9 mouse cellular contexts compared by ENCODE assay signal in the genomic region with DNA sequence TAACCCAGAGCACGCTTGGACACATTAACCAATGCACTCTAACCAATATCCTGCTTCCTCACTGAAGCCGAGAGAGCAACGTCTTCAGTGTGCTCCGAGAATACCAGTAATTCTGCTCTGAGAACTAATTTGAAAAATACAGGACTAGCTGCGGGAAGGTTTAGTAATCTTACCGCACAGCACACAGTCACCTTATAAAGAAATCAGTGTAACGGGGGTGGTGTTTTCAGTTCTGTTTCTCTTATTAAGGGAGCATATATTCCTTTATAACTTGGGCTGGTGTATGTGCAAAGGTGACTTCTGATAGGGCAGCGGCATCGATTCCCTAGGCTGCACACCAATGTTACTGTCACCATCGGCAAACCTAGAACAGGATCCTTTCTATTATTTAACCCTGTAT. TPM values are rescaled to one million over a fixed set of nuclear protein-coding genes. Genes with fewer than 3 reads are reported as not detected.
DNase-seq lines count a peak whose midpoint lies in the region; ATAC-seq and TF ChIP-seq lines count a peak whose summit lies in the region.
"Had no signal": no experiment of that assay in that cellular context is flagged by ENCODE, and none has a peak within 500 bp of the region (broad histone marks: within the 10 kb centered on the region; RNA-seq: fewer than 3 reads in every experiment).

No protein-coding gene starts in this region.

- peak overlapping the region; percentile 38 for H3K4me2 ChIP-seq in kidney, postnatal 0 days (ENCODE audit: low read length)
- H3K4me2 ChIP-seq in embryonic facial prominence, embryonic 14.5 days (ENCODE audit: low read depth, low read length), result peak overlapping the region; percentile 38
- H3K4me2 ChIP-seq in intestine, embryonic 14.5 days (ENCODE audit: low read length), result peak overlapping the region; percentile 42
- peak overlapping the region; percentile 52 for H3K4me2 ChIP-seq in neural tube, embryonic 13.5 days

- no peak for DNase-seq in kidney, postnatal 0 days (ENCODE audit: low spot score)
- DNase-seq in kidney, adult 9 months, result no peak
- DNase-seq in embryonic facial prominence, embryonic 14.5 days (ENCODE audit: low spot score), result no peak
- no peak for DNase-seq in intestine, embryonic 14.5 days (ENCODE audit: low spot score)
- DNase-seq in layer of hippocampus, postnatal 14 days (ENCODE audit: low spot score in 2 of 2), result no peak
- DNase-seq in left cerebral cortex, postnatal 14 days (ENCODE audit: low spot score in 2 of 2), result no peak
- DNase-seq in gastrocnemius, postnatal 36 days, result no peak
- DNase-seq: kidney, adult 11 months had no signal

- H3K36me3 ChIP-seq in kidney, postnatal 0 days (ENCODE audit: insufficient read depth, low read length), result no peaks in the 10 kb centered on the region
- H3K36me3 ChIP-seq in embryonic facial prominence, embryonic 14.5 days (ENCODE audit: control insufficient read depth, insufficient read depth, low read length), result no peaks in the 10 kb centered on the region
- no peaks in the 10 kb centered on the region for H3K36me3 ChIP-seq in intestine, embryonic 14.5 days (ENCODE audit: control insufficient read depth, insufficient read depth, low read length)
- no peaks in the 10 kb centered on the region for H3K36me3 ChIP-seq in neural tube, embryonic 13.5 days

- no peak overlapping the region for H3K9ac ChIP-seq in kidney, postnatal 0 days (ENCODE audit: low read depth, low read length)
- no peak overlapping the region for H3K9ac ChIP-seq in embryonic facial prominence, embryonic 14.5 days (ENCODE audit: low read depth, low read length)
- H3K9ac ChIP-seq in intestine, embryonic 14.5 days (ENCODE audit: low read length), result no peak overlapping the region
- H3K9ac ChIP-seq in neural tube, embryonic 13.5 days, result peak overlapping the region; percentile 58

- H3K9me3 ChIP-seq in kidney, postnatal 0 days (replicated peaks; ENCODE audit: low read length), result no peaks in the 10 kb centered on the region
- no peaks in the 10 kb centered on the region for H3K9me3 ChIP-seq in embryonic facial prominence, embryonic 14.5 days (ENCODE audit: control insufficient read depth, low read length)
- no peaks in the 10 kb centered on the region for H3K9me3 ChIP-seq in intestine, embryonic 14.5 days (ENCODE audit: control insufficient read depth, low read length)
- no peaks in the 10 kb centered on the region for H3K9me3 ChIP-seq in neural tube, embryonic 13.5 days

- ATAC-seq in kidney, postnatal 0 days (replicated peaks; ENCODE audit: low FRiP score, low read depth), result no peak
- no peak for ATAC-seq in embryonic facial prominence, embryonic 14.5 days (ENCODE audit: low read depth)
- no peak for ATAC-seq in intestine, embryonic 14.5 days (replicated peaks; ENCODE audit: low FRiP score, low TSS enrichment, low read depth)
- no peak for ATAC-seq in neural tube, embryonic 13.5 days (ENCODE audit: low read depth)

- no peak for TF ChIP-seq CTCF in kidney, postnatal 0 days (IDR thresholded peaks at IDR 0.05; ENCODE audit: low read depth)

- intact Hi-C loops in left cerebral cortex, postnatal 14 days (cut with DNase I), result loop anchor here (10.0 kb wide), 1 partner anchor 85 kb away; no protein-coding TSS in a partner anchor
- intact Hi-C loops in gastrocnemius, postnatal 36 days (cut with DNase I), result loop anchor here (5.0 kb wide), 1 partner anchor 77 kb away; no protein-coding TSS in a partner anchor

- 46% methylated on average over 10 of the region's 10 CpGs for WGBS in kidney, postnatal 0 days
- 36% methylated on average over 10 of the region's 10 CpGs for WGBS in embryonic facial prominence, embryonic 14.5 days
- WGBS in intestine, embryonic 14.5 days, result 44% methylated on average over 10 of the region's 10 CpGs
- WGBS in neural tube, embryonic 13.5 days, result 47% methylated on average over 10 of the region's 10 CpGs

- no peak overlapping the region for H3K4me3 ChIP-seq in kidney, postnatal 0 days (replicated peaks; ENCODE audit: low read depth, low read length)
- peak overlapping the region; percentile 4; the same call in 1 of the 2 replicates for H3K4me3 ChIP-seq in embryonic facial prominence, embryonic 14.5 days (ENCODE audit: low read depth, low read length)
- H3K4me3 ChIP-seq in intestine, embryonic 14.5 days (ENCODE audit: low read depth, low read length), result peak overlapping the region; percentile 20
- peak overlapping the region; percentile 29 for H3K4me3 ChIP-seq in neural tube, embryonic 13.5 days

- H3K27ac ChIP-seq in kidney, postnatal 0 days, result no peak overlapping the region
- H3K27ac ChIP-seq in embryonic facial prominence, embryonic 14.5 days (replicated peaks; ENCODE audit: low read depth, low read length), result no peak overlapping the region
- H3K27ac ChIP-seq in intestine, embryonic 14.5 days (ENCODE audit: low read depth), result no peak overlapping the region
- H3K27ac ChIP-seq in neural tube, embryonic 13.5 days (replicated peaks), result no peak overlapping the region; the same call in 1 of the 2 replicates

- peaks cover 35% of the 10 kb centered on the region for H3K4me1 ChIP-seq in kidney, postnatal 0 days (replicated peaks; ENCODE audit: insufficient read depth, low read length)
- H3K4me1 ChIP-seq in embryonic facial prominence, embryonic 14.5 days (ENCODE audit: control insufficient read depth, insufficient read depth, low read length), result peaks cover 49% of the 10 kb centered on the region
- H3K4me1 ChIP-seq in intestine, embryonic 14.5 days (replicated peaks; ENCODE audit: control insufficient read depth, insufficient read depth, low read length), result peaks cover 55% of the 10 kb centered on the region
- H3K4me1 ChIP-seq in neural tube, embryonic 13.5 days (replicated peaks), result peaks cover 67% of the 10 kb centered on the region

- H3K27me3 ChIP-seq in kidney, postnatal 0 days (ENCODE audit: insufficient read depth, low read length), result no peaks in the 10 kb centered on the region
- no peaks in the 10 kb centered on the region for H3K27me3 ChIP-seq in embryonic facial prominence, embryonic 14.5 days (replicated peaks; ENCODE audit: control insufficient read depth, insufficient read depth, low read length)
- H3K27me3 ChIP-seq in intestine, embryonic 14.5 days (replicated peaks; ENCODE audit: control insufficient read depth, insufficient read depth, low read length), result no peaks in the 10 kb centered on the region
- no peaks in the 10 kb centered on the region for H3K27me3 ChIP-seq in neural tube, embryonic 13.5 days

RNA-seq across cellular contexts. Expression of gene Arid1b, which starts 5.9 kb away (rescaled TPM):
- 9.2 and 10.1 TPM in 2 replicates for polyA plus RNA-seq in kidney, postnatal 0 days (2015; fragmentation: Nextera tagmentation; extraction: Ambion mirVana)
- polyA plus RNA-seq in embryonic facial prominence, embryonic 14.5 days (2014; fragmentation: Nextera tagmentation; extraction: Ambion mirVana), result 12.4 and 14.3 TPM in 2 replicates
- polyA plus RNA-seq in intestine, embryonic 14.5 days (2014; fragmentation: Nextera tagmentation; extraction: Ambion mirVana), result 14.9 and 16.4 TPM in 2 replicates
- polyA plus RNA-seq in neural tube, embryonic 13.5 days (2015; fragmentation: Nextera tagmentation; extraction: Ambion mirVana), result 14.1 and 14.4 TPM in 2 replicates
- 10 to 100 TPM; 83.5 to 95.2 TPM for total RNA-seq in layer of hippocampus, postnatal 14 days (2021)
- total RNA-seq in left cerebral cortex, postnatal 14 days (2021), result 10 to 100 TPM; 77.7 to 79.6 TPM
- total RNA-seq in gastrocnemius, postnatal 36 days (2021), result 10 to 100 TPM; 28.6 to 31.6 TPM
